ENCODE assay signal across 25 mouse cellular contexts in genomic region chr8:10894306-10894705, GRCm38 (mm10).
"Had no signal": no experiment of that assay in that cellular context is flagged by ENCODE, and none has a peak within 500 bp of the region (broad histone marks: within the 10 kb centered on the region; RNA-seq: fewer than 3 reads in every experiment).

No protein-coding gene starts in this region.

- H3K4me2 ChIP-seq: heart, embryonic 11.5 days; heart, embryonic 13.5 days; heart, embryonic 15.5 days; hindbrain, embryonic 14.5 days; intestine, embryonic 15.5 days; limb, embryonic 13.5 days had no signal

- ATAC-seq: forebrain, embryonic 16.5 days; hindbrain, embryonic 16.5 days; inflammation-experienced regulatory T-cells, adult 6 months; intestine, embryonic 15.5 days; intestine, postnatal 0 days had no signal

- DNase-seq: gastrocnemius, adult 2 months; gastrocnemius, postnatal 10 days; gastrocnemius, postnatal 25 days; heart, adult 11 months; heart, adult 2 months; heart, postnatal 14 days; heart, postnatal 36 days; kidney, adult 18-20 months; kidney, adult 8-10 months; kidney, postnatal 10 days; kidney, postnatal 25 days; kidney, postnatal 4 days; layer of hippocampus, postnatal 36 days; left cerebral cortex, postnatal 4 days had no signal

- H3K9ac ChIP-seq: heart, embryonic 13.5 days; heart, embryonic 15.5 days; hindbrain, embryonic 14.5 days; intestine, embryonic 15.5 days; limb, embryonic 13.5 days had no signal

- H3K4me3 ChIP-seq: gastrocnemius, adult 2 months; heart, adult 2 months; heart, embryonic 13.5 days; heart, embryonic 15.5 days; intestine, embryonic 15.5 days; layer of hippocampus, adult 2 months; limb, embryonic 13.5 days had no signal

- H3K9me3 ChIP-seq: heart, embryonic 13.5 days; heart, embryonic 15.5 days; intestine, embryonic 15.5 days; limb, embryonic 13.5 days had no signal

- H3K27ac ChIP-seq: gastrocnemius, adult 2 months; heart, adult 2 months; heart, embryonic 13.5 days; heart, embryonic 15.5 days; hindbrain, embryonic 14.5 days; intestine, embryonic 15.5 days; layer of hippocampus, adult 2 months; limb, embryonic 13.5 days had no signal

- H3K27me3 ChIP-seq: intestine, embryonic 15.5 days; limb, embryonic 13.5 days had no signal

- H3K36me3 ChIP-seq: heart, embryonic 13.5 days; heart, embryonic 15.5 days; intestine, embryonic 15.5 days; limb, embryonic 13.5 days had no signal
